ENCODE assay signal across 8 mouse cellular contexts in the genomic region with DNA sequence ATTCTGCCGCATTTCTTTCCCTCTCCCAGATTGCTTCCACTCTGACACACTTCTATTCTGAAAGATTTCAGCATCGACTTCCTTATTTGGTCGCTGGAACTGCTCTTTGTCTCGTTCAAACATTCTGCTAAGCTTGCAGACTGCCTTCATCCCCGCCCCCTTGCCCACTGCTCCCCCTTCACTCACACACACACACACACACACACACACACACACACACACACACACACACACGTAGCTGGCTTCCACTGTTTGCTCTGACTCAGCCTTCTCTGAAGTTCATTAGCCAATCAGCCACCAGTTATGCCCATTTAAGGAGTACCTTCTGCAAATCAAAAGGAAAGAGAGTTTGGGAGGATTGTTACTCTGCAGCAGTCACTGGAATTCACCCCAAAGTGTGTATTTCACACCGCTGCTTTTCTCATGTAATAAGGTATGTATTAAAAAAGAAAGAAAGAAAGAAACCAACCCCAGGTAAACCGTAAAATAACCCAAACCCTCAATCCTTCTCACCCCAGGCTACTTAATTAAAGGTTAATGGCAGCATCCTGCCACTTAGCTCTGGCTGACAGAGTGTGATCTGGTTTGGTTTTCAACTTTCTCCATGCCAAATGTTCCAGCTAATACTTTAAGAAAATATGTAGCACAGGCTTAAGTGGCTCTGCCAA.
DNase-seq lines count a peak whose midpoint lies in the region; ATAC-seq and TF ChIP-seq lines count a peak whose summit lies in the region.

No protein-coding gene starts in this region.

- no peak for TF ChIP-seq POLR2A in MEL (IDR thresholded peaks at IDR 0.05; ENCODE audit: control insufficient read depth in 1 of 2, insufficient read depth in 1 of 2, low read depth in 1 of 2, low read length in 2 of 2, poor library complexity in 1 of 2)

- no peaks in the 10 kb centered on the region for H3K36me3 ChIP-seq in MEL (ENCODE audit: control insufficient read depth in 1 of 2, insufficient read depth in 2 of 2, low read length in 2 of 2)

- TF ChIP-seq RAD21 in MEL (IDR thresholded peaks at IDR 0.05; ENCODE audit: low read depth, low read length), result no peak

- H3K9ac ChIP-seq in MEL (ENCODE audit: control insufficient read depth, low read depth, low read length, poor library complexity, severe bottlenecking), result no peak overlapping the region

- no peaks in the 10 kb centered on the region for H3K79me2 ChIP-seq in MEL (ENCODE audit: control insufficient read depth, insufficient read depth, low read length, poor library complexity)

- H3K27me3 ChIP-seq in MEL (ENCODE audit: control insufficient read depth in 1 of 2, insufficient read depth in 2 of 2, low read length in 2 of 2), result no peaks in the 10 kb centered on the region; a peak in 1 of 4 replicates

- H3K4me1 ChIP-seq in MEL (ENCODE audit: control insufficient read depth in 1 of 2, insufficient read depth in 2 of 2, low read length in 2 of 2), result no peaks in the 10 kb centered on the region

- no peaks in the 10 kb centered on the region for H3K9me3 ChIP-seq in MEL (replicated peaks; ENCODE audit: insufficient read depth, low read length)

- no peak for TF ChIP-seq EP300 in MEL (IDR thresholded peaks at IDR 0.05; ENCODE audit: low read depth in 1 of 2, low read length in 2 of 2)

- ATAC-seq in erythroid progenitor cell, adult 5-6 weeks (replicated peaks; ENCODE audit: low FRiP score, poor library complexity, severe bottlenecking), result no peak

- DNase-seq in MEL (ENCODE audit: low read depth, low spot score), result peak; percentile 10
- DNase-seq in embryo, embryonic 11 days, result peak; percentile 78
- peak; percentile 82 for DNase-seq in gastrocnemius, postnatal 25 days
- peak; percentile 36 for DNase-seq in induced T-regulatory cell, adult 2 months (ENCODE audit: low read depth)
- peak; percentile 13 to 26 for DNase-seq in left cerebral cortex, adult 18-20 months (ENCODE audit: low spot score in 2 of 2)
- DNase-seq in lung, postnatal 36 days, result peak; percentile 91
- DNase-seq in right cerebral cortex, postnatal 10 days (ENCODE audit: low spot score in 2 of 2), result peak; percentile 74 to 81

- no peak for TF ChIP-seq CTCF in MEL (IDR thresholded peaks at IDR 0.05 in 2 of 3, conservative IDR thresholded peaks at IDR 0.05 in 1 of 3; ENCODE audit: control insufficient read depth in 1 of 3, insufficient read depth in 1 of 3, low read depth in 2 of 3, low read length in 3 of 3, poor library complexity in 1 of 3, severe bottlenecking in 1 of 3)

- H3K4me3 ChIP-seq in MEL (ENCODE audit: control insufficient read depth in 1 of 2, insufficient read depth in 1 of 2, low read depth in 2 of 2, low read length in 2 of 2), result peak overlapping the region in 1 of 2 experiments; percentile 11; a peak in 1 of 4 replicates

- H3K27ac ChIP-seq in MEL (ENCODE audit: control insufficient read depth, low read depth, low read length), result no peak overlapping the region

TF ChIP-seq in MEL, 35 proteins besides CTCF, POLR2A, EP300 and RAD21:
- TF ChIP-seq BHLHE40 (IDR thresholded peaks at IDR 0.05; ENCODE audit: borderline replicate concordance, low read depth, low read length) (no peak), POLR2AphosphoS5 (IDR thresholded peaks at IDR 0.05; ENCODE audit: borderline replicate concordance, low read depth, low read length) (no peak), NRF1 (IDR thresholded peaks at IDR 0.05; ENCODE audit: insufficient read depth, low read depth, low read length, poor library complexity, severe bottlenecking) (no peak), E2F4 (IDR thresholded peaks at IDR 0.05; ENCODE audit: borderline replicate concordance, low read depth, low read length) (no peak), MEF2A (IDR thresholded peaks at IDR 0.05; ENCODE audit: extremely low read depth, insufficient replicate concordance, low read depth, low read length, poor library complexity, severe bottlenecking) (no peak), USF2 (IDR thresholded peaks at IDR 0.05; ENCODE audit: borderline replicate concordance in 1 of 2, insufficient read depth in 1 of 2, low read depth in 1 of 2, low read length in 2 of 2) (no peak), ZNF384 (IDR thresholded peaks at IDR 0.05; ENCODE audit: low read depth, low read length) (no peak), ELF1 (IDR thresholded peaks at IDR 0.05; ENCODE audit: low read depth, low read length) (no peak)
TF ChIP-seq in MEL: peak in this region for 0.

Comparison
In these comparisons a context has a peak if more than half of its experiments do, and no peak if none do; other contexts are left out.
1. DNase-seq: peak in every context shown above with its lines; median percentile 91 in lung, postnatal 36 days; 82 in gastrocnemius, postnatal 25 days; 78 in embryo, embryonic 11 days; 78 in right cerebral cortex, postnatal 10 days; 36 in induced T-regulatory cell, adult 2 months; 20 in left cerebral cortex, adult 18-20 months; 10 in MEL.